Mouse (Mus musculus) adrenal gland, adult (tissue): ENCODE data around the gene Igsf6.
"Not testable (repeated sequence)": the region's sequence is repeated elsewhere in the genome, so short reads cannot be mapped to it uniquely, and the experiment has no call there.

Experiments
- DNase-seq, 2 experiments: peaks; one replicate each; pipeline ENCODE4 v3.0.0; 2022 to 2023; ENCODE audit warnings: low spot score in 1 of 2; ENCODE audit not compliant: inconsistent age in 2 of 2

Gene Igsf6

GRCm38 (mm10) chr7:121059477-121060218, 14.7 kb downstream of the Igsf6 start:
- DNase-seq: no peak

- DNase-seq: peak in 1 of 2 experiments; percentile 63
These were observed 21.3 kb downstream of the Igsf6 start for GRCm38 (mm10) chr7:121053071-121053470.

- no peak for DNase-seq
These were observed 26.7 kb downstream of the Igsf6 start for GRCm38 (mm10) chr7:121047624-121048023.

- peak; percentile 44 to 92 for DNase-seq
These were observed 28.5 kb downstream of the Igsf6 start for GRCm38 (mm10) chr7:121045671-121046453.

- DNase-seq: no peak
These were observed 30.1 kb downstream of the Igsf6 start for GRCm38 (mm10) chr7:121044251-121044650.

- DNase-seq: no peak
These were observed 30.9 kb downstream of the Igsf6 start for GRCm38 (mm10) chr7:121043510-121043909.

- DNase-seq: no peak
These were observed 31.4 kb downstream of the Igsf6 start for GRCm38 (mm10) chr7:121043004-121043403.

- DNase-seq: no peak
These were observed 32.4 kb downstream of the Igsf6 start for GRCm38 (mm10) chr7:121041989-121042388.

GRCm38 (mm10) chr7:121040595-121040994, 33.8 kb downstream of the Igsf6 start:
- no peak for DNase-seq

- DNase-seq: peak; percentile 68 to 93
These were observed 39.1 kb downstream of the Igsf6 start for GRCm38 (mm10) chr7:121035161-121035721.

- DNase-seq: no peak
These were observed 39.7 kb downstream of the Igsf6 start for GRCm38 (mm10) chr7:121034701-121035141.

- DNase-seq: peak; percentile 95 to 99
These were observed 40.3 kb downstream of the Igsf6 start, which contains the start of gene Mettl9 for GRCm38 (mm10) chr7:121033856-121034652. Gene Mettl9 (plus strand): TSS chr7:121034445.

GRCm38 (mm10) chr7:121029947-121030346, 44.4 kb downstream of the Igsf6 start:
- not testable (repeated sequence) for DNase-seq

GRCm38 (mm10) chr7:121026300-121026699, 48.1 kb downstream of the Igsf6 start:
- no peak for DNase-seq

- DNase-seq: no peak
These were observed 49.0 kb downstream of the Igsf6 start for GRCm38 (mm10) chr7:121025221-121026008.

- peak in 1 of 2 experiments; percentile 49 for DNase-seq
These were observed 54.1 kb downstream of the Igsf6 start for GRCm38 (mm10) chr7:121020277-121020676.

- no peak for DNase-seq
These were observed 55.6 kb downstream of the Igsf6 start for GRCm38 (mm10) chr7:121018778-121019177.

GRCm38 (mm10) chr7:121014486-121014885, 59.9 kb downstream of the Igsf6 start:
- DNase-seq: no peak
